Mouse (Mus musculus) neural tube, embryonic 15.5 days (tissue): Measurements from ENCODE around the gene Tstd2. TPM values are rescaled to one million over a fixed set of nuclear protein-coding genes. Genes with fewer than 3 reads are reported as not detected.

Experiments used
- ATAC-seq: fragments of 200-750 bp; cut with Nextera tagmentation; 2 replicates; pipeline ENCODE4 v1.8.0; 2017; ENCODE audit warnings: mild to moderate bottlenecking, moderate TSS enrichment, moderate library complexity; ENCODE audit not compliant: low FRiP score
- H3K27ac ChIP-seq: fragments of 300-500 bp; sonication (generic); replicated peaks from 2 replicates; pipeline ENCODE4 v1.5.1; 2015; ENCODE audit warnings: mild to moderate bottlenecking, inconsistent platforms
- H3K27me3 ChIP-seq: fragments of 300-500 bp; sonication (generic); replicated peaks from 2 replicates; pipeline ENCODE4 v1.6.1; 2015; ENCODE audit warnings: inconsistent platforms
- H3K36me3 ChIP-seq: fragments of 300-500 bp; sonication (generic); 2 replicates; pipeline ENCODE4 v1.6.1; 2015; ENCODE audit warnings: inconsistent platforms
- H3K4me1 ChIP-seq: fragments of 300-500 bp; sonication (generic); 2 replicates; pipeline ENCODE4 v1.6.1; 2015; ENCODE audit warnings: inconsistent platforms
- H3K4me2 ChIP-seq: fragments of 300-500 bp; sonication (generic); 2 replicates; pipeline ENCODE4 v1.6.1; 2015; ENCODE audit warnings: inconsistent platforms, mild to moderate bottlenecking, moderate library complexity
- H3K4me3 ChIP-seq: fragments of 300-500 bp; sonication (generic); replicated peaks from 2 replicates; pipeline ENCODE4 v1.5.1; 2015; ENCODE audit warnings: mild to moderate bottlenecking, inconsistent platforms
- H3K9ac ChIP-seq: fragments of 300-500 bp; sonication (generic); replicated peaks from 2 replicates; pipeline ENCODE4 v1.6.1; 2015; ENCODE audit warnings: mild to moderate bottlenecking, inconsistent platforms
- H3K9me3 ChIP-seq: fragments of 300-500 bp; sonication (generic); replicated peaks from 2 replicates; pipeline ENCODE4 v1.6.1; 2016; ENCODE audit warnings: inconsistent platforms
- WGBS: fragments of 180-500 bp; shearing (Covaris S2); methylation state at CpG from one replicate; pipeline ENCODE4 v1.1.7; 2015; ENCODE audit warnings: mixed read lengths; 5-methylcytosine and 5-hydroxymethylcytosine counted together
- polyA plus RNA-seq: library from polyadenylated mRNA; unstranded; fragments of >200 nt; fragmentation: Nextera tagmentation; extraction: Ambion mirVana; gene quantifications from 2 replicates; pipeline ENCODE4 v1.2.1, GENCODE M21; 2015

Tstd2 gene
- polyA plus RNA-seq, 1 experiment from 2014 or later: 27.9 TPM

DNA sequence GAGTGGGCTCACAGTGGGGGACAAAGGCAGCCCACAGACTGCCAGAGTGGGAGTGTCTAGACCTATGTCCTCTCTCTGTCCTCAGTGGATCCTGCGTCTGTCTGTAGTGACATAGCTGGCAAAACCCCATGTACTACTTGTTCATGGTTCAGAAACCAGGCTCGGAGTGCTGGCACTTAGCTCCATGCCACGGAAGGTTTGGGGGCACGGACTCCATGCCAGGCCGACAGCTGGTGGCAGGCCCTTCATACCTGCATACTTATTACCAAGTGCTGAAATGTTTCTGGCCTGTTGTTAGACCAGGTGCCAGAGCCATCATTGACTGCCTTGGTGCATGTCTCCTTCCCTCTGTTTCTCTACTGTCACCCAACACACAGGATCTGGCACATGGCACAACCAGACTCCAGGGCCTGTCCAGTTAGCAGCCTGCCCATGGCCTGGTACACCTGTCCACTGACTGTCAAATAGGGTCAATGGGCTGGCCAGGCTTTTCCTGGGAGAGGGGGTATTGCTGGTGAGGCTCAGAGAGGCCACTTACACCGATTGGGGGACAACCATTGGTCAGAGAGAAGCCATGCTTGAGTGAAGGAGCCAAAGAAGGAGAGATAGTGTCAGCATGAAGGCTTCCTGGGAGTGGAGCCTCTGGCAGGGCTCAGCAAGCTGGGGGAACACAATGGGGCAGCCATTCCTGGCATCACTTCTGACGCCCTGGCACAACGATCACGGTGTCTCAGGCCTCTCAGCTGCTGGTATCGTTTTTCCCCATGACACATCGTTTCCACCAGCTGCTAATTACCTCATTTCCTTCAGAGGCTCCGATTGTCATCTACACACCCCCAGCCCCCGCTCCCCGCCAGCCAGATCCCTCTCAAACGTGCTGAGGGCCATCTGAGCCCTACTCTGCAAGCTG lies 43.3 kb downstream of the Tstd2 start:
- no peaks in the 10 kb centered on the region for H3K27me3 ChIP-seq
- no peak overlapping the region for H3K9ac ChIP-seq
- WGBS: 56% methylated on average over 15 of the region's 15 CpGs
- no peak overlapping the region for H3K4me3 ChIP-seq
- H3K4me2 ChIP-seq: no peak overlapping the region
- H3K36me3 ChIP-seq: no peaks in the 10 kb centered on the region
- no peak overlapping the region for H3K27ac ChIP-seq
- no peaks in the 10 kb centered on the region for H3K9me3 ChIP-seq
- peak; percentile 65 for ATAC-seq
- peaks cover 8% of the 10 kb centered on the region; the same call in 1 of the 2 replicates for H3K4me1 ChIP-seq

GRCm38 (mm10) chr4:46092429-46093076 lies 45.9 kb downstream of the Tstd2 start:
- no peak overlapping the region for H3K9ac ChIP-seq
- WGBS: 86% methylated on average over 5 of the region's 5 CpGs
- no peak overlapping the region for H3K4me2 ChIP-seq
- H3K4me1 ChIP-seq: peaks cover 8% of the 10 kb centered on the region; the same call in 1 of the 2 replicates
- H3K27ac ChIP-seq: no peak overlapping the region
- no peaks in the 10 kb centered on the region for H3K27me3 ChIP-seq
- no peaks in the 10 kb centered on the region for H3K9me3 ChIP-seq
- ATAC-seq: no peak
- no peak overlapping the region for H3K4me3 ChIP-seq
- no peaks in the 10 kb centered on the region for H3K36me3 ChIP-seq

- H3K36me3 ChIP-seq: no peaks in the 10 kb centered on the region
- H3K9ac ChIP-seq: no peak overlapping the region
- H3K4me2 ChIP-seq: no peak overlapping the region
- ATAC-seq: no peak
- H3K9me3 ChIP-seq: no peaks in the 10 kb centered on the region
- no peak overlapping the region for H3K4me3 ChIP-seq
- H3K27ac ChIP-seq: no peak overlapping the region
- no peaks in the 10 kb centered on the region for H3K27me3 ChIP-seq
- H3K4me1 ChIP-seq: peaks cover 12% of the 10 kb centered on the region
- 37% methylated on average over 14 of the region's 14 CpGs for WGBS
Observed at GRCm38 (mm10) chr4:46089524-46090125, 48.9 kb downstream of the Tstd2 start.

DNA sequence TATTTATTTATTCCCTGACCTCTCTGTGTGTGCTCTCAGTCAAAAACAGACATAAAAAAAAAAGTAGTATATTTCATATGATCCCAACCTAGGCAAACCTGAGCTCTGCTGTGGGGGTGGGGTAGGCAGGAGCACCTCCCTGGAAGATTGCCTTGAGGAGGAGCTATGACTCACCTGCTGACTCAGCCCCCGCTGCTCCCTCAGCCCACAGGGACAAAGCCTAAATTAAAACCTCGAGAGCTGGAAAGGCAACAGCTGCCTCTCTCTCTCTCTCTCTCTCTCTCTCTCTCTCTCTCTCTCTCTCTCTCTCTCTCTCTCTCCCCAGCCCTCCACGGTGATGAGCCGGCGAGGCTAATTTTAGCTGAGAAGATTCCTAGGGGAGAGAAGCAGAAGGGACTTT lies 50.6 kb downstream of the Tstd2 start:
- H3K4me3 ChIP-seq: no peak overlapping the region
- H3K9me3 ChIP-seq: no peaks in the 10 kb centered on the region
- peaks cover 17% of the 10 kb centered on the region for H3K4me1 ChIP-seq
- H3K4me2 ChIP-seq: no peak overlapping the region
- H3K27ac ChIP-seq: no peak overlapping the region
- H3K36me3 ChIP-seq: no peaks in the 10 kb centered on the region
- no peaks in the 10 kb centered on the region for H3K27me3 ChIP-seq
- 19% methylated on average over 5 of the region's 5 CpGs for WGBS
- no peak overlapping the region for H3K9ac ChIP-seq
- ATAC-seq: no peak

GRCm38 (mm10) chr4:46087427-46087771 lies 51.1 kb downstream of the Tstd2 start:
- H3K9ac ChIP-seq: no peak overlapping the region
- 89% methylated on average over 7 of the region's 7 CpGs for WGBS
- no peaks in the 10 kb centered on the region for H3K27me3 ChIP-seq
- H3K4me2 ChIP-seq: no peak overlapping the region
- H3K27ac ChIP-seq: no peak overlapping the region
- H3K4me1 ChIP-seq: peaks cover 17% of the 10 kb centered on the region
- no peaks in the 10 kb centered on the region for H3K36me3 ChIP-seq
- ATAC-seq: no peak
- H3K9me3 ChIP-seq: no peaks in the 10 kb centered on the region
- H3K4me3 ChIP-seq: no peak overlapping the region

DNA sequence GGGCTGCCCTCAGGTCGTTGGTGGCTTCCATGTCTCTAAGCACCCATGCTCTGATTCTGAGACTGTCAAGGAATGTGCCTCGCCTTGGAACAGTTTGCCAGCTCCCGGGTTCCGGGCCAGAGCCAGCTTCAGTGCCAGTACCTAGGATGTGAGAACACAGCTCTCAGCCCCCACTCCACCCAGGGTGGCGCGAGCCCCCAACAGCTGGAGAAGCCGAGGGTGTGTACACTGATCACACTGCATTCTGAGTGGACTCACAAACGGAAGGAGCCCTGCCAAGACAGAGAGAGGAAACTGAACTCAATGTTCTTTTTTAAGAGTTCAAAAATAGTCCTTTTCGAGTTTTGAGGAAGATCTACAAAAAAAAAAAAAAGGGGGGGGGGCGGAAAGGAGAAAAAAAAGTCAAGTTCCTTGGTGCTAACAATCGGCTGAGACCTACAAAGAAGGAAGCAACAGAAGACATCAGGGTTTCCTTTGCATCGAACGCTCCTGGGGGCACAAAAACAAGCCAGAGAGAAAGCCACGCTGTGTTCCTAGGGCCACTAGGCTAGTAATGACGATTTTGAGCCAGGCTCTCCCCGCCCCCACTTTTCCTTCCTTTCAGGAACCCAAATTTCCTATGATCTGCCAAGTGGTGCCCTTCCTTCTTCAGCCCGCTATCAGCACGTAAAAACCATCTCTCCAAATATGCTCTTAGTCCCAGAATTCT lies 51.6 kb downstream of the Tstd2 start:
- Histone ChIP-seq H3K9ac (no peak overlapping the region), H3K4me3 (no peak overlapping the region), H3K9me3 (no peaks in the 10 kb centered on the region), H3K27me3 (no peaks in the 10 kb centered on the region), H3K4me1 (peaks cover 17% of the 10 kb centered on the region), H3K27ac (no peak overlapping the region), H3K4me2 (no peak overlapping the region), H3K36me3 (no peaks in the 10 kb centered on the region)
- no peak for ATAC-seq
- 88% methylated on average over 17 of the region's 18 CpGs for WGBS

GRCm38 (mm10) chr4:46085223-46085811 lies 53.2 kb downstream of the Tstd2 start:
- Histone ChIP-seq H3K4me3 (no peak overlapping the region), H3K4me1 (peaks cover 17% of the 10 kb centered on the region), H3K9ac (no peak overlapping the region), H3K4me2 (no peak overlapping the region), H3K27ac (no peak overlapping the region), H3K36me3 (no peaks in the 10 kb centered on the region), H3K9me3 (no peaks in the 10 kb centered on the region), H3K27me3 (no peaks in the 10 kb centered on the region)
- no peak for ATAC-seq
- WGBS: 36% methylated on average over 9 of the region's 9 CpGs

- H3K4me2 ChIP-seq: no peak overlapping the region
- H3K4me1 ChIP-seq: peaks cover 17% of the 10 kb centered on the region
- no peak for ATAC-seq
- WGBS: 64% methylated on average over 9 of the region's 9 CpGs
- H3K27ac ChIP-seq: no peak overlapping the region
- H3K27me3 ChIP-seq: no peaks in the 10 kb centered on the region
- no peak overlapping the region for H3K4me3 ChIP-seq
- no peaks in the 10 kb centered on the region for H3K9me3 ChIP-seq
- no peaks in the 10 kb centered on the region for H3K36me3 ChIP-seq
- H3K9ac ChIP-seq: no peak overlapping the region
Observed at GRCm38 (mm10) chr4:46084416-46085172, 53.9 kb downstream of the Tstd2 start.

DNA sequence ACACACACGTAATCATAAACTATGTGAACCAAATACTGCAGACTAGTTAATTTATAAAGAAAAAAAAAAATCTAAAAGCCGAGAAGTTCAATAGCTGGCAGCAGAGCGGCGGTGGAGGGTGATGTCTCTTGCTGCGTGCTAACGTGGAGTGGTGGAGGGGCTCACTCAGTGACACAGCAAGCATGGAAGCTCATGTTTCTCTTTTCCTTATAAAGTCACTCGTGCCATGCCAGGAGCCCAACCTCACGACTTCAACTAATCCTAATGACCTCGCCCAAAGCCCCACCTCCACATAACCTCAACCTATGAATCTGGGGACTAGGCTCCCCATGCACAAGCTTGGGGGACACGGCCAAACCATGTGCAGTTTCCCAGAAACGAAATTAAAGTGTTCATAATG lies 55.9 kb downstream of the Tstd2 start:
- no peak overlapping the region for H3K4me3 ChIP-seq
- WGBS: 82% methylated on average over 11 of the region's 11 CpGs
- no peak overlapping the region for H3K9ac ChIP-seq
- peaks cover 17% of the 10 kb centered on the region for H3K4me1 ChIP-seq
- no peaks in the 10 kb centered on the region for H3K9me3 ChIP-seq
- no peaks in the 10 kb centered on the region for H3K36me3 ChIP-seq
- H3K4me2 ChIP-seq: no peak overlapping the region
- no peak overlapping the region for H3K27ac ChIP-seq
- H3K27me3 ChIP-seq: no peaks in the 10 kb centered on the region
- no peak for ATAC-seq

DNA sequence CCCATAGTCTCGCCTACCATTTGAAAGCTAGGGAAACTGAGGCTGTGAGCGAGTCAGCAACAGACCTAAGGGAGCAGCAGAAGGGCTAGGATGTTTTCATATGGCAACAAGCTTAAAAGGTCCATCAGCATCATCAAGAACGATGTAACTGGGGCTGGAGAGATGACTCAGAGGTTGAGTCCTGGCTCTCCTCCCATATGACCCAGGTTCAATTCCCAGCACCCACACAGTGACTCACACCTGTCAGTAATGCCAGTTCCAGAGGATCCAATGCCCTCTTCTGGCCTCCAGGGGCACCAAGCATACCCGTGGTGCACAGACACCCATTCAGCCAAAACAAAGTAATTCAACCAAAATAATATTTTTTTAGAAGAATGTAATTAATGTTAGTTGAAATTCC lies 58.2 kb downstream of the Tstd2 start:
- Histone ChIP-seq H3K27ac (no peak overlapping the region), H3K9me3 (no peaks in the 10 kb centered on the region), H3K9ac (no peak overlapping the region), H3K4me3 (no peak overlapping the region), H3K4me1 (peaks cover 10% of the 10 kb centered on the region), H3K36me3 (no peaks in the 10 kb centered on the region), H3K4me2 (no peak overlapping the region), H3K27me3 (no peaks in the 10 kb centered on the region)
- WGBS: 93% methylated on average over 4 of the region's 4 CpGs
- no peak for ATAC-seq

GRCm38 (mm10) chr4:46076892-46077291 lies 61.6 kb downstream of the Tstd2 start:
- H3K9me3 ChIP-seq: no peaks in the 10 kb centered on the region
- no peak for ATAC-seq
- H3K4me2 ChIP-seq: no peak overlapping the region
- WGBS: 57% methylated on average over 2 of the region's 2 CpGs
- H3K27ac ChIP-seq: no peak overlapping the region
- no peaks in the 10 kb centered on the region for H3K27me3 ChIP-seq
- H3K9ac ChIP-seq: no peak overlapping the region
- H3K36me3 ChIP-seq: no peaks in the 10 kb centered on the region
- H3K4me1 ChIP-seq: no peaks in the 10 kb centered on the region
- H3K4me3 ChIP-seq: no peak overlapping the region
